Mouse (Mus musculus) liver, adult 2 months (tissue): ENCODE measurements around the gene Unc13d.

ENCODE experiments used
- CTCF ChIP-seq: fragments of 200-500 bp; IDR thresholded peaks from 2 replicates; pipeline ENCODE4 v1.5.1; 2011; ENCODE audit warnings: low read depth, low read length, control low read depth
- POLR2A ChIP-seq: fragments of 200-500 bp; IDR thresholded peaks from 2 replicates; pipeline ENCODE4 v1.6.1; 2011; ENCODE audit warnings: low read length, control low read depth; ENCODE audit not compliant: insufficient read depth; ENCODE audit errors: extremely low read depth

DNA sequence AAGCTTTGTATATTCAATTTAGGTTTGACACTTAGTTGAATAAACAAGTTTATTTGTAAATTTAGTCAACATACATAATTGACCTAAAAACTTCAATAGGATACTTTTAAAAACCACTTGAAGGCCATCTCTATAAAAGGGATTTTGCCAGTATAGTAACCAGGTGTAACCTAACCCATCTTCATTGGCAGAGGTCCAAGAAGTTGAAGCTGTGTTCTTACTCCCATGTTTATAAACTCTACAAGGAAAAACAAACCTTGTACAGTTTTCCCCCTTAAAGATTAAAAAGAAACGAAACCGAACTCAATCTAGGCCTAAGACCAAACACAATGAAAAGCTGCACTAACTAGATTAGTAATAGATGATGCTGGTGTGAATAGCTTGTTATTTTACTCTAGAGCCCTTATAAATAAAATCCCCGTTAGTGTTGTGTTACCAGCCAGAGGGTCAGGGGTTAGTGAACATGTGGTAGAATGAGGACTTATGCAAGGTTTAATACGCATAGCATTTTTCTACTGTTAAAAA, 55.4 kb downstream of the Unc13d start:
- TF ChIP-seq POLR2A: no peak
- no peak for TF ChIP-seq CTCF
